Mouse (Mus musculus) bone marrow macrophage, adult 2 months (primary cell): ENCODE measurements at regions not wholly inside any gene's neighbourhood (a gene's known extent, or its start where the extent isn't known, plus 50 kb on each side); places are given as distances from the start of the nearest gene placed in this dataset.

Experiments
- CTCF ChIP-seq: IDR thresholded peaks from 2 replicates; pipeline ENCODE4 v1.5.1; 2012; ENCODE audit warnings: low read depth, mild to moderate bottlenecking, low read length, moderate library complexity
- POLR2A ChIP-seq: IDR thresholded peaks from 2 replicates; pipeline ENCODE4 v1.6.1; 2012; ENCODE audit warnings: mild to moderate bottlenecking, low read depth, low read length, borderline replicate concordance

DNA sequence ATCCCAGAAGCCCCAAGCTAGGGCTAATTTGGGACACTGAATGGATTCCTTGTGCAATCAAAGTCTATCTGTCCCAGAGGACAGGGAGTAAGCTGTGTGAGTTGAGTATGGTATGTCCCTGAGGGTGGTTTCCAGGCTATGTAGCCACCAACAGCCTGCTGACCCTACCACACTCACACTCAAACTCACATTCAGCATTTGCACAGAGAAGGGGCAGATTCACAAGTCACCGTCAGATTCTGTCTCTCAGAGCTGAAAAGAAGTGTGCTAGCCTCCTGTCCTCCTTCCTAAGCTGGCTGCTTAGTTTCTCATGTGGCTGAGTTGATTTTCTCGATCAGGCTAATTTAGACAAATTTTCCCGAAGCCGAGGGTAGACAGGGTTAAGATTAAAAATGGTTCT is 248.8 kb downstream of the Enc1 start:
- TF ChIP-seq POLR2A (no peak), CTCF (no peak)
